Mouse (Mus musculus) ovary, postnatal 10 days (tissue): Measurements from ENCODE around the gene Tex10.
"Not testable (repeated sequence)": the region's sequence is repeated elsewhere in the genome, so short reads cannot be mapped to it uniquely, and the experiment has no call there.

ENCODE experiments used
- DNase-seq: peaks from one replicate; pipeline ENCODE4 v3.0.0; 2022; ENCODE audit warnings: low spot score

The Tex10 gene

DNA sequence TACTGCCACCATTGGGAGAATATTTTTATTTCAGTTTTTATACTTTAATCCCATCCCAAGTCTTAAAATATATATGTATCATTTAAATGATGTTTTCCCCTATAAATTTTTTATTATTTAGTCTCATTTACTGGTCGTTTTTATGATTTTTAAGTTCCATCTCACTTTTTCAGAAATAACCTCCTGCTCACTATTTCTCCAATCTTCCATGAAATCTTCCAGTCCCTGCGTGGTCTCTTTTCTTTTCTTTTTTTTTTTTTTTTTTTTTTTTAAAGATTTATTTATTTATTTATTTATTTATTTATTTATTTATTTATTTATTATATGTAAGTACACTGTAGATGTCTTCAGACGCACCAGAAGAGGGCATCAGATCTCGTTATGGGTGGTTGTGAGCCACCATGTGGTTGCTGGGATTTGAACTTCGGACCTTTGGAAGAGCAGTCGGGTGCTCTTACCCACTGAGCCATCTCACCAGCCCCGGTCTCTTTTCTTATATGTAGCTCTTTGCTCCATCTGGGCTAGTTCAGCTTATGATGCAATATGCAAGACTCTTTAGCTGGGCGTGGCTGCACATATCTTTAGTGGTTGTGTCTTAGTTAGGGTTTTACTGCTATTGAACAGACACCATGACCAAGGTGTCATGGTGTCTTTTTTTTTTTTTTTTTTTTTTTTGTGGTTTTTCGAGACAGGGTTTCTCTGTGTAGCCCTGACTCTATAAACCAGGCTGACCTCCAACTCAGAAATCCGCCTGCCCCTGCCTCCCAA lies 67.4 kb downstream of the Tex10 start:
- not testable (repeated sequence) for DNase-seq

DNA sequence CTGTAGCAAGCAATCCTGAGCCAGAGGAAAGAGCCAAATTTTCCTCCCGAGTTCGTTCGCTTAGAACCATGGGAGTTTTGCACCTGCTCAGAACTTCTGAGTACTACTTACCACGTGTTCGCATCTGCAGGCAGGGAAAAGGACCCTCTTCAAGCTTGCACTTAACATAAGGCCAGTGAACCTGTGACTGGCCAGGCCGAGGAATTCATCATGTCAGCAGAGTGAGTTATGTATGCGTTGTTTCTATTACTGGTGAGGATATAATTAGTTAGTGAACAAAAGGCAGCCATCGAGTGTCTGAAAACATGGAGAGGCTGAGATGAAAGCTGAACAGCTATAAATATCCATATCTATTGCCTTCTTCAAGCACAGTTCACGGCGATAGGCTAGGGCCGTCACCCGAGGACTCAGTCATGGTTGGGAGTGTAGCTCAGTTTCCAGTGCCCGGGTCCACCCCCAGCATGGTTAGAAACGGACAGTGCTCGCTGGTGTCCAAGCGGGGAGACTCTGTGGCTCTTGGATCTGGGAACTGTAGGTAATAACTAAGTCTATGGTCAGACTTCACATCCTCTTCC lies 70.1 kb downstream of the Tex10 start:
- DNase-seq = no peak

DNA sequence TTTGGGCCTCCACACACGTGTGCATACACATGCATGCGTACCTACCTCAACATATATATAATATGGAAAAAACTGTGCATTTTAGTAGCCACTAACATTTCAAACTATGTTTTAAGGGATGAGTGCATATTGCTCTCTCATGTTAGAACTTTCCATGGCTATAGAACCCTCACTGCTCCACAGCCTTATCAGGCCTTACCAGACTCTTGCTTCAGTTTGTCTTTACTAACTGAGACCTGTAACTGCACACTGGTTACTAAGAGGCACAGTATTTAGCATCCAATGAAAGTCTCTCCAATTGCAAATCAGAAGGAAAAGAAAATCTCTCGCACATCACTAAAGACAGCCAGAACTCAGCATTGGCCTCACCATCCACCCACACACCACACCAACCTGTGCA lies 76.3 kb downstream of the Tex10 start:
- no peak for DNase-seq

DNA sequence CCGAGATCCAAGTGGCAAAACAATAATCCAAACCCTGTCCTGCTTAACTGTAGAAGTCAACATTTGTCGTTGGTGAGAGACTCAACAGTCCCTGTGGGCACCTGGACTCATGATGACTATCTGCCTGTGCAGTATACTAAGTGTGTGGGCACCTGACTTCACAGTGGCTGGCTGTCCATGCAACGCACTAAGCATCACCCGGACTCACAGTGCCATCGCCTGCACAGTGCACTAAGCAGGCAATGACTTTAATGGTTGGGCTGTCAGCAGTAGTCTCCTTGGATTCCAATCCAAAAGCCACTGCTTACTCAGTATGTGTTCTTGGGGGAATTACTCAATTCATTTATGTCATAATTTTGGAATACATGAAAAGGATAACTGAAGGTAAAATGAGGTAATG lies 90.8 kb downstream of the Tex10 start:
- no peak for DNase-seq

DNA sequence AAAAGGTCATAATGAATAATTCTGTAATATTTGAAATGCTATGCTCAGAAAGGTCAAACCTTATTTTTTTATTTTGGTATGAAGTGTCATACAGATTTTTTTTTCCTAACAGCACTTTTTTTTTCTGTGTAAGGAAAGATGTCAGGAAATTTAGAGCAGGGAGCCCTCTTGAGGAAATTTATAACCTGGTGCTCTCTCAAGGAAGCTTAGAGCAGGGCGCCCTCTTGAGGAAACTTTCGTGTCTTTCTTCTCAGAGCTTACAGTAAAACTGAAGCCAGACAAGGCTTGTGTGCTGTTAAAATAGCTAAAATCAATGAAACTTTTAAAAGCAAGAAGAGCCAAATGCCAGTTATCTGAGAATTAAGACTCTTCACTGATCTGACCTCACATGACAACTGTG lies 92.3 kb downstream of the Tex10 start:
- DNase-seq = peak; percentile 27
